Mouse (Mus musculus) bone marrow, adult 2 months (tissue): Measurements from ENCODE around the gene Tln2. TPM values are rescaled to one million over a fixed set of nuclear protein-coding genes. Genes with fewer than 3 reads are reported as not detected.

Experiments
- H3K27ac ChIP-seq: fragments of 200-500 bp; 2 replicates; pipeline ENCODE4 v1.5.1; 2012; ENCODE audit warnings: low read depth, mild to moderate bottlenecking, control low read depth, inconsistent platforms, low read length; ENCODE audit not compliant: control insufficient read depth, poor library complexity, insufficient read depth
- H3K4me1 ChIP-seq: fragments of 200-500 bp; 2 replicates; pipeline ENCODE4 v1.6.1; 2011; ENCODE audit warnings: low read length; ENCODE audit not compliant: control insufficient read depth, insufficient read depth
- H3K4me3 ChIP-seq: fragments of 200-500 bp; replicated peaks from 2 replicates; pipeline ENCODE3; 2011; ENCODE audit warnings: mild to moderate bottlenecking, low read depth, low read length, control low read depth; ENCODE audit not compliant: control insufficient read depth
- CTCF ChIP-seq: fragments of 200-500 bp; IDR thresholded peaks from 2 replicates; pipeline ENCODE4 v1.5.1; 2011; ENCODE audit warnings: low read length, control low read depth; ENCODE audit not compliant: control insufficient read depth, insufficient read depth
- POLR2A ChIP-seq: fragments of 200-500 bp; IDR thresholded peaks from 2 replicates; pipeline ENCODE4 v1.6.1; 2011; ENCODE audit warnings: low read depth, mild to moderate bottlenecking, control low read depth, low read length, borderline replicate concordance; ENCODE audit not compliant: control insufficient read depth
- WGBS: fragments of 180-500 bp; shearing (Covaris S2); methylation state at CpG from one replicate; pipeline ENCODE4 v1.1.7; 2018; 5-methylcytosine and 5-hydroxymethylcytosine counted together
- polyA plus RNA-seq: library from polyadenylated mRNA; stranded (reverse); fragments of >200 nt; gene quantifications from 2 replicates; pipeline ENCODE4 v1.2.4, GENCODE M21; 2011; ENCODE audit warnings: low replicate concordance; ENCODE audit not compliant: missing spikeins, insufficient read depth, insufficient read length

The Tln2 gene
- polyA plus RNA-seq, 1 experiment = 2.0 TPM

DNA sequence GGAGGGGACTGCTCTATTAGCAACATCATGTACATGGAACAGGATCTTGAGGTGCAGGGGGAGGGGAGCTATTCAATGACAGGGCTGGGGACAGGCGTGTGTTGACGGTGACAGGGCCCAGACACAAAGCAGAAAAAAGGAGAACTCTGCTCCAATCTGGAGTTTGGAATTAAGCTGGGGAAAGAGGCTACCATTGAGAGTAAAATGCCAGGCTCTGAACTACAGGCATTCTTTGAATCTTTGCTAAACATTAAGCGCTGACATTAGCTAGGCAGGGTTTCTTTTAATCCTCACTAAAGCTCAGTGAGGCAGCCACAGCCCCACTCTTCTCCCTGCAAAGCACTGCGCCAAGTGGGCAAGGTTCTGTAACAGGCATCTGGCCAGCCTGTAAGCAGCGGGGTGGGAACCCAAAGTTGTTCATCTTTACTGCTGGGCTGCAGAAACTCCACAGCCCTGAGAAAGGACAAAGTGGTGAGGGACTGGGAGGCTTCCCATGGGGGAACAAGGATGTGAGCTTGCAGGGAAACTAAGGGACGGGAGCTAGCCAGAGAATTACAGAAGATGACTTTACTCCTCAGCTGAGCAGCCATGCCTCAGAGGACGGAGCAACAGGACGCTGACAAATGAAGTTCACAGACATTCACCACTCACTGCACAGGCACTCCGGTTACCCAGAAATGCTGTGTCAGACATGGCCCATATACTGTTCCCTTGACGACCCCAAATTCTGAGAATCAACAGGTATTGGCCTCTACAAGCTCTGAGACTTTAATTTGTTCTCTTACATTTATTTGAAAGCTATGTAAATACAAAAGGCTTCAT, 124.0 kb downstream of the Tln2 start:
- TF ChIP-seq CTCF = no peak
- TF ChIP-seq POLR2A = no peak
- 63% methylated on average over 10 of the region's 10 CpGs for WGBS
- Histone ChIP-seq H3K4me1 (no peaks in the 10 kb centered on the region), H3K27ac (no peak overlapping the region), H3K4me3 (no peak overlapping the region)

DNA sequence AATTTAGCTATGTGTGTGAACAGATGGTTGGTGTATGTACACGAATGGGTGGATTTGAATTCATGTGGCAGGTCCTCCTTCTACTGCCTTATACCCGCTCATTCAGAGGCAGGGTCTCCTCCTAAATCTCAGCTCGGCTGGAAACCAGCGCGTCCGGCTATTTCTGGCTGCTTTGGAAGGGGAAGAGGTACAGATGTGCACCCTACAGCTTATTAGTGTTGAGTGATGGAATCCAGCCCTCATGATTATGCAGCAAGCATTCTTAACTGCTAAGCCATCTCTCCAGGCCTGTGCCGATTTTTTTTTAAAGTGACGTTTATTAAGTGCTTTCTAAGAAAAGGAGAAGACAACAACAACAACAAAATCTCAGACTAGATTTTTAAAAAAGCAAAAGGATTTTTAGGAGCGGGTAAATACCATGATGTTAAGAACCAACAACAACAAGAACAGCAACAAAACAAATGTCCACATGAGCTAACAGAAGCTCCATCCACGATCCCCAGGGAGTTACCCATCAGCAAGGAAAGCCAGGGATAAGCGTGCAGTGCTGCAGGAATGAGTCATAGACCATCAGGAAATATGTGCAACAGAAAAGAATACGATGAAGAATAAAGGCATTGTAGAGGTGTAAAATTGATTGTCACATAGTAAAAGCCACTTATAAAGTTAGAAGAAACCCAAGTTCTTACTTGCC, 130.2 kb downstream of the Tln2 start:
- Histone ChIP-seq H3K4me3 (no peak overlapping the region), H3K4me1 (no peaks in the 10 kb centered on the region), H3K27ac (no peak overlapping the region)
- TF ChIP-seq POLR2A = no peak
- WGBS = 77% methylated on average over 12 of the region's 12 CpGs

DNA sequence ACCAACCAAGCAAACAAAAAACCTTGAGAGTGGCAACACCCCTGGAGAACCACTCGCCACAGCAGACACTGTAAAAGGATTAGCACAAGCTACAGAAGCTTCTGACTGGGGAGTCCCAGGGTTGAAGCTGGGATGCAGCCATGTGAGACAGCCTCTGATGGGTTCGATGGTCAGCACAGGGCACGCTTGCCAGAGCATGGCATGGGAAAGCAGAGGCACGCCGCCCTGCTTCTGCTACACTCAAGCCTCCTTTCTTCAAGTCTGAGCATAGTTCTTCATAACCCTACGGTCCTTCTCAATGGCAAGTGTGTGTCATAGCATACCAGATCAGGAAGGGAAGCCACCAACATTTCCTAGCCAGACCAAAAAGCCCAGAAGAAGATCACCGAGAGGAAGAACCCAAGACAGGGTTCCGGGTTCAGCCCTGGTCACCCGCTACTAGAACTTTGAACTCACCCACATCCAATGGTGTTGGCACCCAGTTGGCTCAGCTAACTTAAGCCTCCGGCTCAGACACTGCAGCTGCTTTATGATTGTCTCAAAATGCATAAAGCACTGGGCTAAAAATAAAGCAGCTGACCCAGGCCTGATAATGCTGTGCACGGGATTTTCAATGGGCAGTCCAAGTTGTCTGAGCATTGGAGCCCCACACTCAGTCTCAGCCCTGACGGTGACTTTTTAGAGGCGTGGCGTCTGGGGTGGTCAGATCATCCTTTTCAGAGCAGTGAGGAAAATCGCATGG, 131.0 kb downstream of the Tln2 start:
- TF ChIP-seq CTCF (no peak), POLR2A (no peak)
- no peak overlapping the region for H3K4me3 ChIP-seq
- 80% methylated on average over 15 of the region's 15 CpGs for WGBS
- H3K27ac ChIP-seq = no peak overlapping the region
- H3K4me1 ChIP-seq = no peaks in the 10 kb centered on the region; the same call in 1 of the 2 replicates

DNA sequence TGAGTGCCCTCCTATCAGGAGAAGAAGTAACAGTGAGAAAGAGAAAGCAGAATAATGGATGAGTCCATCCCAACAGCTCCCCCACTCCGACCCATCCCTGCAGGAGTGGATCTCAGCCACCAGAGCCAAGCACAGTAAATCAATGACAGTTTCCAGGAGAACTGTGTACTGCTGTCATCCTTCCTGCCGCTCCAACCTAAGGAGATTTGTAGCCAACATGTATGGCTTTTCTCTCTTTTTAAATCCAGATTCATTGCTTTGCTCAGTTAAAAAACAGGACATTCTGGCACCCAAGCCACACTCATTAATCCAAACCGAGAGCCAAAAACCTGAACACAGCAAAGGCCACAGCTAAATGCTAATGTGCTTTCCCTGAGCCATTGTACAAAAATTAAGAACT, 133.2 kb downstream of the Tln2 start:
- Histone ChIP-seq H3K4me1 (no peaks in the 10 kb centered on the region; the same call in 1 of the 2 replicates), H3K27ac (no peak overlapping the region), H3K4me3 (no peak overlapping the region)
- TF ChIP-seq CTCF = no peak
- WGBS = 70% methylated on average over 3 of the region's 3 CpGs

DNA sequence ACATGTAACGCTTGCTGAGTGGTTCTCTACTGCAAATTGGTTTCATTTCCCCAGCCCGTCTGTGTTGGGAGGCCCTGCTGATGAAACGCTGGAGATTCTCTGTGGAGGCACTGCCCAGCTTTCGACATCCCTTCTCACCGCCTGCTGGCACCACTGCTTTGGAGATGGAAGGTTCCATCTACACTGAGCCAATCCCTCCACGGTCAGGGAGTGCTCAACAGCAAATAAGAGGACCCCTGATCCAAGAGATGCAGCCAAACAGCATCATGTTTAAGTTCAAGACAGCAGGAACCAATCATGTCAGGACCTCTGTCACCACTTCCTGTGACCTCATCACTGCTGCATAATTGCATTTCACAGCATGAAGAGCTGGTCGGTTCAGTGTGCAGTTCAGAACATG, 135.4 kb downstream of the Tln2 start:
- Histone ChIP-seq H3K27ac (0 out of 2 replicates have a peak overlapping the region, but pooled peaks have one; percentile 2), H3K4me1 (no peaks in the 10 kb centered on the region; the same call in 1 of the 2 replicates), H3K4me3 (no peak overlapping the region)
- no peak for TF ChIP-seq CTCF
- 38% methylated on average over 7 of the region's 7 CpGs for WGBS

DNA sequence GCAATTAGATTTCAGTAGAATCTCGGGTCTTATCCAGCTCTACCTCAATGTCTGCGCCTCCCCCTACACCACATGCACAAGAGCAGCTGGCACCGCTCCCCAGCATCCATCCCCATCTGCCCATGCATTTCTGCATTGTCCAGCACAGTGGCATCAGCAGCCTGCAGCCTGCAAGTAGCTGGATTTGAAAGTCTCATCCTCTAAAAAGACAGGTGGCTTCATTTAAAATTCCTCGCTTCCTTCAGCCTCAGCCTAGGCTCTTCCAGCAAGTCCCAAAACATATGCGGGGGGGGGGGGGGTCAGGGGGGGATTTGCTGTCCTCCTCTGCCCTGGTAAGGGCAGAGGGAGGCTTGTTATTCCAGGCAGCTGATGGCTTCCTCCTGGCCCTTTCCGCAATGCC, 141.4 kb downstream of the Tln2 start:
- no peaks in the 10 kb centered on the region for H3K4me1 ChIP-seq
- TF ChIP-seq POLR2A (no peak), CTCF (no peak)
- no peak overlapping the region for H3K27ac ChIP-seq
- H3K4me3 ChIP-seq = no peak overlapping the region
- WGBS = 63% methylated on average over 6 of the region's 6 CpGs

DNA sequence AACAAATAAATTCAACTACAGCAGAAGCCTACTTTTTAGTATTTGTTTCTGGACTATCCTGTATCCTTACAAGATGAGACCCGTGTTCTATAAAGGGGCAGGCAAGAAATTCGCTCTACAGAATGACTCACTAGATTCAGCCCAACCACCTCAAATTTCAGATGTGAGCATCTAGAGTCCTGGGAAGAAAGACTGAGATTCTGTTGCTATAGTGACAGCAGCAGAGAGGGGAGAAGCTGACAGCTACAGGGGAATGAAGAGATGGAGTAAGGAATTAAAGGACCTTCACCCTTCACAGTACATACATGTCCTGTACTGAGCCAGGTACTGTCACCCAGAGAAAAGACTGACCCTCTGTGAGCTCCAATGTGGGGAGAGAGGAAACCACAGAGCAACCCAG, 148.8 kb downstream of the Tln2 start:
- no peaks in the 10 kb centered on the region for H3K4me1 ChIP-seq
- WGBS = 76% methylated on average over 2 of the region's 2 CpGs
- no peak for TF ChIP-seq POLR2A
- TF ChIP-seq CTCF = no peak
- no peak overlapping the region for H3K4me3 ChIP-seq
- no peak overlapping the region for H3K27ac ChIP-seq

DNA sequence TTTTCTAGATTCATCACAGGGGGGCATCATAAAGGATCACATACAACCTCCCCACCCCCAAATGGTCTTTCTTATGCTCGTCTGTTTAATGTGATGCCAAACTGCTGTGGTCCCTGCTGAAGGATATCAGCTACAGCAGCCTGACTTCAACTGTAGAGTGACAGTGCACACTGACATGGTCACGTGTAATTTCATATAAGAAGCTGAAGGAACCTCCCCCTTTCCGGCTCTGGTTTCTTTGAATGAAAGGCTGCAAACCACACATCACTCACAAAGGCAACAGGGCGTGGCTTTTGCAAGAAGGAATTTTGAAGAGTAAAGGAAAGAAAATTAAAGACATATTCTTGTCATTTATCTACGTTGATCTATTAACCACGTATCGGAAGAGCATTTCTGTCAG, 154.8 kb downstream of the Tln2 start:
- Histone ChIP-seq H3K4me3 (no peak overlapping the region), H3K27ac (no peak overlapping the region), H3K4me1 (no peaks in the 10 kb centered on the region)
- TF ChIP-seq POLR2A = no peak
- TF ChIP-seq CTCF = no peak
- 26% methylated on average over 7 of the region's 7 CpGs for WGBS
